Mouse (Mus musculus): ENCODE measurements at regions not wholly inside any gene's neighbourhood (a gene's known extent, or its start where the extent isn't known, plus 50 kb on each side); places are given as distances from the start of the nearest gene placed in this dataset.

DNA sequence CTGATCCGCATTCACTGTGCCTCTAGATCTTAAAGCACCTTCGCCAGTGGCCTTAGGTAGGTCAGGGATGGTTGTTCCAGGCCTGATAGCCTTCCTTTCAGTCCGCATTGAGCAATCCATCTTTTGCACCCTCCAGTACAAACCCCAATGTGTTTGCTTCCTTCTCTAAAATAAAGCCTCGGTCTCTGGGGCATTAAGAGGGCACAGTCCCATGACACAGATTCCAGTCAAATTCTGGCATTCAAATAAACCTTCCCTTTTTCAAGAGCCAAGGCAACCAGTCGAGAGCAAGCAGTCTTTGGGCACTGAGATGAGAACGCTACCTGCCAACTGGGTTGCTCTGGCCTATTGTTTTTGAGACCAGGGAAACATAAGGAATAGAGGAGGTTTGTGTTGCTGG lies 57.8 kb upstream of the Sash1 start:
- 89% methylated on average over 6 of the region's 6 CpGs for WGBS
- H3K27ac ChIP-seq (ENCODE audit: low read depth, low read length), result no peak overlapping the region
- DNase-seq (ENCODE audit: low spot score, missing footprints) (no peak), ATAC-seq (ENCODE audit: low FRiP score) (no peak)
- H3K36me3 ChIP-seq (ENCODE audit: control insufficient read depth, insufficient read depth, low read length), result no peaks in the 10 kb centered on the region
- no peak overlapping the region for H3K4me3 ChIP-seq (ENCODE audit: low read depth, low read length)
- no peaks in the 10 kb centered on the region for H3K9me3 ChIP-seq (ENCODE audit: control insufficient read depth, low read length)
- no peaks in the 10 kb centered on the region; the same call in 1 of the 2 replicates for H3K4me1 ChIP-seq (ENCODE audit: control insufficient read depth, insufficient read depth, low read length)
- no peak overlapping the region for H3K4me2 ChIP-seq
- no peak overlapping the region for H3K9ac ChIP-seq (ENCODE audit: low read length)
- H3K27me3 ChIP-seq (ENCODE audit: control insufficient read depth, insufficient read depth, low read length), result no peaks in the 10 kb centered on the region

DNA sequence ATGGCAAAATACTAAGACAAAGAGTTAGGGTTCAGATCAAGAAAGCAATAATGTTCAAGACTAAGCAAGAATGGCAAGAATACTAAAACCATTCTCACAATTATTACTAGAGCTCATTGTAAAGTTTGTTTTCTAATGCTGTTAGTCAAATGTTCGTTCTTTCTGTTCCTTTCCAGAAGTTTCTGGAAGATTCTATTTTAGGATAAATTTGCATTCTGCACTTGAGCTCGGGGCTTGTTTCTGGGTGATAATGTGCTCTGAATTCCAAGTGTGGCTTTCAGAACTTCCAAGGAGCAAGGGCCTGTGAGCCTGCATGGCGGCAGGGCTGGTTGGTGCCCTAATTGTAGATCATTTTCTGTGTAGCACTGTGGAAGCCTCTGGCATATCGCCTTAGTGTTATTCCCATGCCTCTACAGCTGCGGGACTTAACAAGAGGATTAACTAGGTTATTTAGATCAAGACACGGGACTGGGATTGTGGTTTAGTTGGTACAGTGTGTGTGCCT lies 57.1 kb upstream of the Sash1 start:
- no peak overlapping the region for H3K27ac ChIP-seq (ENCODE audit: low read depth, low read length)
- H3K4me1 ChIP-seq (ENCODE audit: control insufficient read depth, insufficient read depth, low read length), result no peaks in the 10 kb centered on the region; the same call in 1 of the 2 replicates
- ATAC-seq (ENCODE audit: low FRiP score) (no peak), DNase-seq (ENCODE audit: low spot score, missing footprints) (no peak)
- no peak overlapping the region for H3K9ac ChIP-seq (ENCODE audit: low read length)
- H3K4me3 ChIP-seq (ENCODE audit: low read depth, low read length), result no peak overlapping the region
- H3K27me3 ChIP-seq (ENCODE audit: control insufficient read depth, insufficient read depth, low read length), result no peaks in the 10 kb centered on the region
- H3K9me3 ChIP-seq (ENCODE audit: control insufficient read depth, low read length), result no peaks in the 10 kb centered on the region
- no peaks in the 10 kb centered on the region for H3K36me3 ChIP-seq (ENCODE audit: control insufficient read depth, insufficient read depth, low read length)
- no peak overlapping the region for H3K4me2 ChIP-seq
- 86% methylated on average over 6 of the region's 6 CpGs for WGBS

DNA sequence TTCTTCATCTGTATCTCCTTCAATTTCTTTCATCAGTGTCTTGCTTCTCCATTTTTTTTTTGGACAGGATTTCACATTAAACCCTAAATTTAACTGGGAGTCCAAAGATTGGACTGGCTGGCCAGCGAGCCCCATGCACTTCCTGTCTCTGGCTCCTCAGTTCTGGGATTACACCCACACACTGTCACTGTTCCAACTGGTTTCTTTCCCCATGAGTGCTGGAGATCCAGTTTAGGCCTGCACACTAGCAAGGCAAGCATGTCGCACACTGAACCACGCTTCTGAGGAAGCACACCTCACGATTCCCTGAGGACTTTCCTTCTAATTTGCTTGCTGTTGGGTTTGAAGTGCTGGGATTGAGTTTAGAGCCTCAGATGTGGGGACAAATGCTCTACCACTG lies 50.5 kb upstream of the Sash1 start:
- no peak overlapping the region for H3K27ac ChIP-seq (ENCODE audit: low read depth, low read length)
- H3K9me3 ChIP-seq (ENCODE audit: control insufficient read depth, low read length), result no peaks in the 10 kb centered on the region
- H3K4me2 ChIP-seq, result no peak overlapping the region
- H3K36me3 ChIP-seq (ENCODE audit: control insufficient read depth, insufficient read depth, low read length), result no peaks in the 10 kb centered on the region
- WGBS, result 85% methylated on average over 4 of the region's 4 CpGs
- no peak for DNase-seq (ENCODE audit: low spot score, missing footprints)
- H3K4me3 ChIP-seq (ENCODE audit: low read depth, low read length), result no peak overlapping the region
- H3K27me3 ChIP-seq (ENCODE audit: control insufficient read depth, insufficient read depth, low read length), result no peaks in the 10 kb centered on the region
- ATAC-seq (ENCODE audit: low FRiP score), result no peak
- no peak overlapping the region for H3K9ac ChIP-seq (ENCODE audit: low read length)
- H3K4me1 ChIP-seq (ENCODE audit: control insufficient read depth, insufficient read depth, low read length), result no peaks in the 10 kb centered on the region
